Mouse (Mus musculus) spleen, adult 12 weeks (tissue): ENCODE data around the gene Prkaa2.

Experiments used
- DNase-seq: peaks from one replicate; pipeline ENCODE4 v3.0.0; 2022; ENCODE audit warnings: low spot score

Prkaa2 gene

GRCm38 (mm10) chr4:105108641-105109198, 970 bp downstream of the Prkaa2 start:
- no peak for DNase-seq

GRCm38 (mm10) chr4:105107943-105108640, 1.6 kb downstream of the Prkaa2 start:
- no peak for DNase-seq

GRCm38 (mm10) chr4:105104099-105104872, 5.4 kb downstream of the Prkaa2 start:
- DNase-seq: no peak

GRCm38 (mm10) chr4:105101337-105101688, 8.4 kb downstream of the Prkaa2 start:
- DNase-seq: no peak

- no peak for DNase-seq
Measured at GRCm38 (mm10) chr4:105100508-105101336, 9.0 kb downstream of the Prkaa2 start.

GRCm38 (mm10) chr4:105098660-105099059, 11.0 kb downstream of the Prkaa2 start:
- DNase-seq: no peak

GRCm38 (mm10) chr4:105098158-105098557, 11.5 kb downstream of the Prkaa2 start:
- DNase-seq: no peak

GRCm38 (mm10) chr4:105095316-105095715, 14.4 kb downstream of the Prkaa2 start:
- no peak for DNase-seq

- DNase-seq: no peak
Measured at GRCm38 (mm10) chr4:105093951-105094350, 15.7 kb downstream of the Prkaa2 start.

- no peak for DNase-seq
Measured at GRCm38 (mm10) chr4:105090417-105090816, 19.3 kb downstream of the Prkaa2 start.

- DNase-seq: no peak
Measured at GRCm38 (mm10) chr4:105089386-105089785, 20.3 kb downstream of the Prkaa2 start.

GRCm38 (mm10) chr4:105088671-105089070, 21.0 kb downstream of the Prkaa2 start:
- DNase-seq: no peak

- no peak for DNase-seq
Measured at GRCm38 (mm10) chr4:105076152-105076551, 33.5 kb downstream of the Prkaa2 start.

- no peak for DNase-seq
Measured at GRCm38 (mm10) chr4:105071761-105072427, 37.8 kb downstream of the Prkaa2 start.

GRCm38 (mm10) chr4:105070982-105071381, 38.7 kb downstream of the Prkaa2 start:
- peak; percentile 9 for DNase-seq

GRCm38 (mm10) chr4:105051291-105051690, 58.4 kb downstream of the Prkaa2 start:
- no peak for DNase-seq

- DNase-seq: no peak
Measured at GRCm38 (mm10) chr4:105050041-105050440, 59.6 kb downstream of the Prkaa2 start.

GRCm38 (mm10) chr4:105034259-105034658, 75.4 kb downstream of the Prkaa2 start:
- DNase-seq: no peak

- no peak for DNase-seq
Measured at GRCm38 (mm10) chr4:105033153-105033552, 76.5 kb downstream of the Prkaa2 start.

- no peak for DNase-seq
Measured at GRCm38 (mm10) chr4:105031104-105031503, 78.6 kb downstream of the Prkaa2 start.

GRCm38 (mm10) chr4:105027278-105027677, 82.4 kb downstream of the Prkaa2 start:
- no peak for DNase-seq
